Mouse (Mus musculus): Measurements from ENCODE around the gene Micall2. TPM values are rescaled to one million over a fixed set of nuclear protein-coding genes. Genes with fewer than 3 reads are reported as not detected.

The Micall2 gene
- not detected for polyA plus RNA-seq (2017; shearing (Covaris generic))

GRCm38 (mm10) chr5:139735677-139736503 lies at the start of gene Micall2:
Gene Micall2, minus strand, starts transcription at chr5:139736336.

DNA sequence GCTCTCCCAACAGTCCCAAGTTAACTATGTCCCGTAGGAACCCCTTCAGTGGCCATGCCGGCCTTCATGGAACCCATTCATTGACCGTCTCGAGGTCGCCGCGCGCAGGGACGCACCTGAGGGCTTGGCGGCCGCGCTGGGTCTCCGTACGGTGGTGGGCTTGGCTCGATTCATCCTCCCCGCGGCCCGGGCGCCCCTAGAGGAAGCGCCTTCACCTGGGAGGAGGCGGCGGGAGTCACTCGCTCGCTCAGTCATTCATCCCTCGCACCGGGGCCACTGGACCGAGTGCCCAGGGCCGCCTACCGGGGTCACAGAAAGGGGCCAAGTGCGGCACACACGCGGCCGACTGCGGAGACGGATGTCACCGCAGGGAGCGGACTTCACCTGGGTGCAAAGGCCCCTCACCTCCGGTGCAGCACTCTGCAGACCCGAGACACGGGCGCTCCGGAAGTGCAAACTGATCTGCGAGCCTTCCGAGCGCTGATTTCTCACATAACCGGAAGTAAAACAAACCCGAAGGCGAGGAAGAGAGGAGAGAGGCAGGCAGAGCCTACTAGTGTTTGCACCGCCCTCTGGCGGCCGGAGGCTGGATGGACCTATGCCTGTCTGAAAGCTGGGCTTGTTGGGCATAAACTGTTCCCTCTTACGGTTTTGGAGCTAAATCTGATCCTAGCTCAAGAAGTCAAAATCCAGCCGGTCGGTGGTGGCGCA lies 39.2 kb upstream of the Micall2 start, which contains the start of gene Ints1:
Gene Ints1 (minus strand): TSS at position 459 of the 711 bp plus-strand sequence.

Other genes starting within 250 kb of the Micall2 start
- gene Uncx, start 192.8 kb downstream of the Micall2 start, polyA plus RNA-seq (2017; shearing (Covaris generic)) = not detected
- 44.8 TPM for gene Ints1, start 39.3 kb upstream of the Micall2 start, polyA plus RNA-seq (2017; shearing (Covaris generic))
- gene Mafk, start 55.2 kb upstream of the Micall2 start, polyA plus RNA-seq (2017; shearing (Covaris generic)) = 102 TPM
- not detected for gene Tmem184a, start 83.6 kb upstream of the Micall2 start, polyA plus RNA-seq (2017; shearing (Covaris generic))
- not detected for gene Gm26938, start 90.1 kb upstream of the Micall2 start, polyA plus RNA-seq (2017; shearing (Covaris generic))
- 14.9 TPM for gene Psmg3, start 90.5 kb upstream of the Micall2 start, polyA plus RNA-seq (2017; shearing (Covaris generic))
- gene Elfn1, start 171.6 kb upstream of the Micall2 start, polyA plus RNA-seq (2017; shearing (Covaris generic)) = not detected